In genomic region chr12:87334886-87335285, GRCm38 (mm10) we compare ENCODE assay signal across 9 mouse cellular contexts. TPM values are rescaled to one million over a fixed set of nuclear protein-coding genes. Genes with fewer than 3 reads are reported as not detected.
DNase-seq lines count a peak whose midpoint lies in the region; ATAC-seq and TF ChIP-seq lines count a peak whose summit lies in the region.
"Had no signal": no experiment of that assay in that cellular context is flagged by ENCODE, and none has a peak within 500 bp of the region (broad histone marks: within the 10 kb centered on the region; RNA-seq: fewer than 3 reads in every experiment).

No protein-coding gene starts in this region.

- H3K27ac ChIP-seq in hindbrain, embryonic 14.5 days: no peak overlapping the region
- H3K27ac ChIP-seq in hindbrain, embryonic 13.5 days: no peak overlapping the region
- no peak overlapping the region for H3K27ac ChIP-seq in midbrain, embryonic 14.5 days (replicated peaks; ENCODE audit: low read depth, low read length)
- H3K27ac ChIP-seq in midbrain, embryonic 15.5 days: no peak overlapping the region

- H3K9ac ChIP-seq in hindbrain, embryonic 14.5 days: no peak overlapping the region
- H3K9ac ChIP-seq in hindbrain, embryonic 13.5 days: no peak overlapping the region
- no peak overlapping the region for H3K9ac ChIP-seq in midbrain, embryonic 14.5 days (replicated peaks; ENCODE audit: low read length)
- no peak overlapping the region for H3K9ac ChIP-seq in midbrain, embryonic 15.5 days

- ATAC-seq in hindbrain, embryonic 14.5 days (ENCODE audit: low FRiP score): no peak
- ATAC-seq in hindbrain, embryonic 13.5 days (ENCODE audit: low FRiP score): no peak
- ATAC-seq in midbrain, embryonic 14.5 days (ENCODE audit: low FRiP score, low TSS enrichment): no peak
- ATAC-seq in midbrain, embryonic 15.5 days (replicated peaks): no peak
- ATAC-seq in inflammation-experienced regulatory T-cells, adult 6 months: no peak

- no peaks in the 10 kb centered on the region for H3K27me3 ChIP-seq in hindbrain, embryonic 14.5 days (ENCODE audit: control insufficient read depth, insufficient read depth, low read length)
- H3K27me3 ChIP-seq in hindbrain, embryonic 13.5 days: no peaks in the 10 kb centered on the region
- peaks cover 6% of the 10 kb centered on the region for H3K27me3 ChIP-seq in midbrain, embryonic 14.5 days (ENCODE audit: control insufficient read depth, insufficient read depth, low read length)
- no peaks in the 10 kb centered on the region; the same call in 1 of the 2 replicates for H3K27me3 ChIP-seq in midbrain, embryonic 15.5 days (replicated peaks)
- H3K27me3 ChIP-seq: megakaryocyte, embryonic 14.5 days had no signal

- TF ChIP-seq CTCF in brain, embryonic 14.5 days (IDR thresholded peaks at IDR 0.05; ENCODE audit: borderline replicate concordance, extremely low read depth, insufficient read depth, insufficient read length): 0 out of 2 replicates have a peak, but pooled peaks have one; percentile 4

- H3K36me3 ChIP-seq in hindbrain, embryonic 14.5 days (replicated peaks; ENCODE audit: control insufficient read depth, insufficient read depth): peaks cover 10% of the 10 kb centered on the region; the same call in 1 of the 2 replicates
- H3K36me3 ChIP-seq in hindbrain, embryonic 13.5 days: peaks cover 7% of the 10 kb centered on the region; the same call in 1 of the 2 replicates
- H3K36me3 ChIP-seq in midbrain, embryonic 14.5 days (ENCODE audit: control insufficient read depth, insufficient read depth, low read length): peaks cover 12% of the 10 kb centered on the region; the same call in 1 of the 2 replicates
- H3K36me3 ChIP-seq in midbrain, embryonic 15.5 days (replicated peaks): no peaks in the 10 kb centered on the region

- no peak for TF ChIP-seq POLR2A in brain, embryonic 14.5 days (IDR thresholded peaks at IDR 0.05; ENCODE audit: borderline replicate concordance, extremely low read depth, insufficient read depth, insufficient read length, poor library complexity, severe bottlenecking)

- H3K4me1 ChIP-seq in hindbrain, embryonic 14.5 days (replicated peaks; ENCODE audit: control insufficient read depth, insufficient read depth, low read length): 0 out of 2 replicates have a peak, but pooled peaks cover 5% of the 10 kb centered on the region
- peaks cover 10% of the 10 kb centered on the region for H3K4me1 ChIP-seq in hindbrain, embryonic 13.5 days (replicated peaks)
- H3K4me1 ChIP-seq in midbrain, embryonic 14.5 days (ENCODE audit: control insufficient read depth, insufficient read depth, low read length): no peaks in the 10 kb centered on the region
- H3K4me1 ChIP-seq in midbrain, embryonic 15.5 days: no peaks in the 10 kb centered on the region; the same call in 1 of the 2 replicates

- 39% methylated on average over 2 of the region's 2 CpGs for WGBS in hindbrain, embryonic 14.5 days
- WGBS in hindbrain, embryonic 13.5 days: 44% methylated on average over 2 of the region's 2 CpGs
- WGBS in midbrain, embryonic 14.5 days: 32% methylated on average over 2 of the region's 2 CpGs
- WGBS in midbrain, embryonic 15.5 days: 20% methylated on average over 2 of the region's 2 CpGs

- DNase-seq in hindbrain, embryonic 14.5 days (ENCODE audit: low spot score): peak; percentile 67
- DNase-seq in midbrain, embryonic 14.5 days: peak; percentile 77
- peak; percentile 67 for DNase-seq in brain, embryonic 14.5 days (ENCODE audit: low read depth)
- peak; percentile 64 for DNase-seq in retina, postnatal 1 day
- DNase-seq in natural killer cell, adult 2 months (ENCODE audit: low spot score in 2 of 2): no peak

- H3K9me3 ChIP-seq in hindbrain, embryonic 14.5 days (ENCODE audit: control insufficient read depth, low read length): no peaks in the 10 kb centered on the region
- H3K9me3 ChIP-seq in hindbrain, embryonic 13.5 days: no peaks in the 10 kb centered on the region
- H3K9me3 ChIP-seq in midbrain, embryonic 14.5 days (ENCODE audit: control insufficient read depth, low read length): no peaks in the 10 kb centered on the region
- H3K9me3 ChIP-seq in midbrain, embryonic 15.5 days: no peaks in the 10 kb centered on the region
- H3K9me3 ChIP-seq: megakaryocyte, embryonic 14.5 days had no signal

- H3K4me3 ChIP-seq in hindbrain, embryonic 14.5 days (replicated peaks; ENCODE audit: low read length): no peak overlapping the region
- no peak overlapping the region for H3K4me3 ChIP-seq in hindbrain, embryonic 13.5 days
- no peak overlapping the region for H3K4me3 ChIP-seq in midbrain, embryonic 14.5 days (replicated peaks; ENCODE audit: low read depth, low read length)
- H3K4me3 ChIP-seq in midbrain, embryonic 15.5 days: no peak overlapping the region
- H3K4me3 ChIP-seq: megakaryocyte, embryonic 14.5 days had no signal

- no peak overlapping the region for H3K4me2 ChIP-seq in hindbrain, embryonic 14.5 days (replicated peaks)
- H3K4me2 ChIP-seq in hindbrain, embryonic 13.5 days: no peak overlapping the region
- no peak overlapping the region for H3K4me2 ChIP-seq in midbrain, embryonic 14.5 days (ENCODE audit: low read length)
- no peak overlapping the region for H3K4me2 ChIP-seq in midbrain, embryonic 15.5 days

RNA-seq across cellular contexts. Expression of gene Ism2, which starts 35.4 kb away (rescaled TPM):
- 0.86 and 1.3 TPM in 2 replicates for polyA plus RNA-seq in hindbrain, embryonic 14.5 days (2014; fragmentation: Nextera tagmentation; extraction: Ambion mirVana)
- polyA plus RNA-seq in hindbrain, embryonic 13.5 days (2015; fragmentation: Nextera tagmentation; extraction: Ambion mirVana): 1.1 and 1.2 TPM in 2 replicates
- polyA plus RNA-seq in midbrain, embryonic 14.5 days (2014; fragmentation: Nextera tagmentation; extraction: Ambion mirVana): 0.75 and 1.0 TPM in 2 replicates
- polyA plus RNA-seq in midbrain, embryonic 15.5 days (2015; fragmentation: Nextera tagmentation; extraction: Ambion mirVana): 1.4 and 1.8 TPM in 2 replicates
- 0.96 and 1.4 TPM in 2 replicates for polyA plus RNA-seq in brain, embryonic 14.5 days (2012; rRNA removed)
- not detected for polyA plus RNA-seq in inflammation-experienced regulatory T-cells, adult 6 months (2017; shearing (Covaris generic))

RNA-seq across cellular contexts. Expression of gene Sptlc2, which starts 53.3 kb away (rescaled TPM):
- 72.0 and 72.5 TPM in 2 replicates for polyA plus RNA-seq in hindbrain, embryonic 14.5 days (2014; fragmentation: Nextera tagmentation; extraction: Ambion mirVana)
- 64.8 and 70.5 TPM in 2 replicates for polyA plus RNA-seq in hindbrain, embryonic 13.5 days (2015; fragmentation: Nextera tagmentation; extraction: Ambion mirVana)
- 58.0 and 69.0 TPM in 2 replicates for polyA plus RNA-seq in midbrain, embryonic 14.5 days (2014; fragmentation: Nextera tagmentation; extraction: Ambion mirVana)
- 59.4 and 68.5 TPM in 2 replicates for polyA plus RNA-seq in midbrain, embryonic 15.5 days (2015; fragmentation: Nextera tagmentation; extraction: Ambion mirVana)
- 24.6 and 31.0 TPM in 2 replicates for polyA plus RNA-seq in brain, embryonic 14.5 days (2012; rRNA removed)
- 10 to 100 TPM; 69.9 to 85.2 (median 72.4) TPM for polyA plus RNA-seq in inflammation-experienced regulatory T-cells, adult 6 months (2017; shearing (Covaris generic))

Comparison
In these comparisons a context has a peak if more than half of its experiments do, and no peak if none do; other contexts are left out.
1. DNase-seq: peak in hindbrain, embryonic 14.5 days (single experiment), midbrain, embryonic 14.5 days (single experiment), brain, embryonic 14.5 days (single experiment) and retina, postnatal 1 day (single experiment); none in natural killer cell, adult 2 months (0 of 2).